Mouse (Mus musculus): ENCODE results near the gene Olfr622.

The Olfr622 gene

GRCm38 (mm10) chr7:103642602-103643001 is at the start of gene Olfr622:
Gene Olfr622 (minus strand): TSS chr7:103642702.
- in situ Hi-C loops (cut with MboI): no loop called here

- in situ Hi-C loops (cut with MboI): no loop called here
These were observed 39.9 kb upstream of the Olfr622 start, which contains the start of gene Olfr625-ps1 for GRCm38 (mm10) chr7:103682420-103682819. Gene Olfr625-ps1 (plus strand): TSS chr7:103682720.

- in situ Hi-C loops (cut with MboI): no loop called here
These were observed 28.6 kb upstream of the Olfr622 start, which contains the start of gene Olfr624 for GRCm38 (mm10) chr7:103671091-103671490. Gene Olfr624 (minus strand): TSS chr7:103671191.

GRCm38 (mm10) chr7:103663598-103663997 is 21.1 kb upstream of the Olfr622 start, which contains the start of gene Olfr623:
Gene Olfr623 (minus strand): TSS chr7:103663698.
- in situ Hi-C loops (cut with MboI): no loop called here

- in situ Hi-C loops (cut with MboI): no loop called here
These were observed 1.6 kb upstream of the Olfr622 start for GRCm38 (mm10) chr7:103644070-103644469.

GRCm38 (mm10) chr7:103636795-103637194 is 5.7 kb downstream of the Olfr622 start:
- in situ Hi-C loops (cut with MboI): no loop called here

- in situ Hi-C loops (cut with MboI): no loop called here
These were observed 30.1 kb downstream of the Olfr622 start, which contains the start of gene Olfr620 for GRCm38 (mm10) chr7:103612434-103612833. Gene Olfr620 (minus strand): TSS chr7:103612534.

- in situ Hi-C loops (cut with MboI): no loop called here
These were observed 35.1 kb downstream of the Olfr622 start for GRCm38 (mm10) chr7:103607425-103607824.

GRCm38 (mm10) chr7:103600275-103600674 is 42.2 kb downstream of the Olfr622 start, which contains the start of gene Olfr619:
Gene Olfr619 (plus strand): TSS chr7:103600575.
- in situ Hi-C loops (cut with MboI): no loop called here

- in situ Hi-C loops (cut with MboI): no loop called here
These were observed 52.7 kb downstream of the Olfr622 start, which contains the start of gene Olfr618 for GRCm38 (mm10) chr7:103589803-103590202. Gene Olfr618 (plus strand): TSS chr7:103590103.

Measured in mature B cell (primary cell).